Mouse (Mus musculus) MEL (cell line): ENCODE results near the gene Itgb8.

ENCODE experiments used
- CTCF ChIP-seq, 3 experiments: IDR thresholded peaks in 2 of 3; conservative IDR thresholded peaks in 1 of 3; 2 replicates each; pipeline ENCODE4 v1.5.1; 2011 to 2012; ENCODE audit warnings: low read length in 3 of 3, low read depth in 2 of 3, mild to moderate bottlenecking in 2 of 3, improper control_type of control experiment in 1 of 3, inconsistent platforms in 1 of 3, mixed read lengths in 1 of 3, moderate library complexity in 1 of 3; ENCODE audit not compliant: control insufficient read depth in 1 of 3, insufficient read depth in 1 of 3, poor library complexity in 1 of 3, severe bottlenecking in 1 of 3
- E2F4 ChIP-seq: IDR thresholded peaks from 2 replicates; pipeline ENCODE4 v1.6.1; 2011; ENCODE audit warnings: low read depth, low read length, improper control_type of control experiment, borderline replicate concordance
- EP300 ChIP-seq, 2 experiments: IDR thresholded peaks; 2 replicates each; pipeline ENCODE4 v1.6.1; 2011; ENCODE audit warnings: improper control_type of control experiment in 2 of 2, low read length in 2 of 2, low read depth in 1 of 2, mild to moderate bottlenecking in 1 of 2
- MAFK ChIP-seq: IDR thresholded peaks from 2 replicates; pipeline ENCODE4 v1.6.1; 2011; ENCODE audit warnings: low read depth, mild to moderate bottlenecking, low read length, improper control_type of control experiment, borderline replicate concordance
- POLR2A ChIP-seq, 2 experiments: IDR thresholded peaks; 2 replicates each; pipeline ENCODE4 v1.6.1; 2011 to 2012; ENCODE audit warnings: low read length in 2 of 2, mild to moderate bottlenecking in 2 of 2, control low read depth in 1 of 2, improper control_type of control experiment in 1 of 2, low read depth in 1 of 2, moderate library complexity in 1 of 2; ENCODE audit not compliant: control insufficient read depth in 1 of 2, insufficient read depth in 1 of 2, poor library complexity in 1 of 2
- POLR2AphosphoS5 ChIP-seq: IDR thresholded peaks from 2 replicates; pipeline ENCODE4 v1.6.1; 2012; ENCODE audit warnings: low read depth, borderline replicate concordance, mild to moderate bottlenecking, inconsistent platforms, low read length, moderate library complexity, mixed read lengths
- USF1 ChIP-seq: IDR thresholded peaks from 2 replicates; pipeline ENCODE4 v1.6.1; 2014; ENCODE audit warnings: low read depth, mild to moderate bottlenecking, inconsistent platforms, low read length, improper control_type of control experiment, moderate library complexity
- ZC3H11A ChIP-seq: IDR thresholded peaks from 2 replicates; pipeline ENCODE4 v1.6.1; 2012; ENCODE audit warnings: low read depth, mild to moderate bottlenecking, inconsistent platforms, low read length, improper control_type of control experiment

DNA sequence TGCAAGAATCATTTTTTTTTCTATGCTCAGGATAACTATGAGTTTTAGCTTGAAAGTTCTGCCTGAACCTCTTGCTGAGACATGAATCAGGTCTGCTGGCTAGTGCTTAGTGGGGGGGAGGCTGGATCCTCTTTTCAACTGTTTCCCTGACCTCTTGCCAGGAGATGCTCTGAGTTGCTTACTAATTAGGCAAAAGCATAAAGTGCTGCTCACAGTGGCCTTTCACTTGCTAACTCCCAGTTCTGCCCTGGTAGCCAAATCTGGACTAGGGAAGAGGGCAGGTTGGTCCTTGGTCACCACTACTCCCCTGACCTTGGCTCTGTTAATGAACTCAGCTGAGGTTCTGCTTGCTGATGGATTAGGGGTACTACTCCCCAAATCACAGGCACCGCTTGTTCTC, 19.2 kb downstream of the Itgb8 start:
- no peak for TF ChIP-seq CTCF (IDR thresholded peaks at IDR 0.05 in 2 of 3, conservative IDR thresholded peaks at IDR 0.05 in 1 of 3; ENCODE audit: control insufficient read depth in 1 of 3, insufficient read depth in 1 of 3, low read depth in 2 of 3, low read length in 3 of 3, poor library complexity in 1 of 3, severe bottlenecking in 1 of 3)
- TF ChIP-seq POLR2A (IDR thresholded peaks at IDR 0.05; ENCODE audit: control insufficient read depth in 1 of 2, insufficient read depth in 1 of 2, low read depth in 1 of 2, low read length in 2 of 2, poor library complexity in 1 of 2): no peak
- no peak for TF ChIP-seq E2F4
- no peak for TF ChIP-seq ZC3H11A
- no peak for TF ChIP-seq EP300 (IDR thresholded peaks at IDR 0.05; ENCODE audit: low read depth in 1 of 2, low read length in 2 of 2)
- no peak for TF ChIP-seq POLR2AphosphoS5
- no peak for TF ChIP-seq USF1
- no peak for TF ChIP-seq MAFK
